Mouse (Mus musculus) hindbrain, embryonic 10.5 days (tissue): ENCODE measurements around the gene Ube2m. TPM values are rescaled to one million over a fixed set of nuclear protein-coding genes. Genes with fewer than 3 reads are reported as not detected.
"Not testable (repeated sequence)": the region's sequence is repeated elsewhere in the genome, so short reads cannot be mapped to it uniquely, and the experiment has no call there.

Source experiments
- DNase-seq: peaks from one replicate; pipeline ENCODE4 v3.0.0-alpha.2; 2017; ENCODE audit warnings: low spot score
- H3K27ac ChIP-seq: fragments of 300-500 bp; sonication (generic); 2 replicates; pipeline ENCODE4 v1.5.1; 2016; ENCODE audit warnings: mild to moderate bottlenecking, moderate library complexity
- H3K27me3 ChIP-seq: fragments of 300-500 bp; sonication (generic); 2 replicates; pipeline ENCODE4 v1.6.1; 2016; ENCODE audit warnings: mild to moderate bottlenecking; ENCODE audit not compliant: poor library complexity, insufficient read depth, severe bottlenecking
- H3K36me3 ChIP-seq: fragments of 300-500 bp; sonication (generic); 2 replicates; pipeline ENCODE4 v1.6.1; 2016; ENCODE audit warnings: mild to moderate bottlenecking, moderate library complexity
- H3K4me1 ChIP-seq: fragments of 300-500 bp; sonication (generic); replicated peaks from 2 replicates; pipeline ENCODE4 v1.6.1; 2016; ENCODE audit warnings: mild to moderate bottlenecking
- H3K4me3 ChIP-seq: fragments of 300-500 bp; sonication (generic); 2 replicates; pipeline ENCODE4 v1.5.1; 2016; ENCODE audit warnings: mild to moderate bottlenecking, moderate library complexity
- H3K9me3 ChIP-seq: fragments of 300-500 bp; sonication (generic); 2 replicates; pipeline ENCODE4 v1.6.1; 2016; ENCODE audit warnings: mild to moderate bottlenecking, moderate library complexity
- WGBS: fragments of 180-500 bp; shearing (Covaris S2); methylation state at CpG from one replicate; pipeline ENCODE4 v1.1.7; 2016; 5-methylcytosine and 5-hydroxymethylcytosine counted together
- polyA plus RNA-seq: library from polyadenylated mRNA; unstranded; fragments of >200 nt; fragmentation: Nextera tagmentation; extraction: Ambion mirVana; gene quantifications from 2 replicates; pipeline ENCODE4 v1.2.1, GENCODE M21; 2016

Ube2m gene
- 126 and 157 TPM in 2 replicates for polyA plus RNA-seq

- Histone ChIP-seq H3K4me3 (peak within 1 kb of the TSS; percentile 79), H3K27ac (peak within 1 kb of the TSS; percentile 100), H3K4me1 (peaks cover 50% of the 10 kb centered on the region), H3K27me3 (peaks cover 26% of the 10 kb centered on the region), H3K9me3 (peaks cover 6% of the 10 kb centered on the region), H3K36me3 (peaks cover 27% of the 10 kb centered on the region)
- DNase-seq, result peak; percentile 99
- WGBS, result under 1% methylated on average over 65 of the region's 65 CpGs
Measured at GRCm38 (mm10) chr7:13037901-13038555, at the start of gene Ube2m. Gene Ube2m (minus strand): TSS chr7:13038275.

- no peak for DNase-seq
- WGBS, result 54% methylated on average over 5 of the region's 5 CpGs
- Histone ChIP-seq H3K4me3 (no peak overlapping the region), H3K36me3 (no peaks in the 10 kb centered on the region), H3K27me3 (no peaks in the 10 kb centered on the region), H3K9me3 (no peaks in the 10 kb centered on the region), H3K27ac (no peak overlapping the region), H3K4me1 (no peaks in the 10 kb centered on the region)
Measured at GRCm38 (mm10) chr7:13072293-13072692, 34.2 kb upstream of the Ube2m start.

GRCm38 (mm10) chr7:13063399-13063798 lies 25.3 kb upstream of the Ube2m start:
- WGBS, result 59% methylated on average over 2 of the region's 2 CpGs
- H3K36me3 ChIP-seq, DNase-seq, H3K27me3 ChIP-seq, H3K4me3 ChIP-seq, H3K27ac ChIP-seq, H3K4me1 ChIP-seq: not testable (repeated sequence)
- H3K9me3 ChIP-seq, result peaks cover 14% of the 10 kb centered on the region; the same call in 1 of the 2 replicates

GRCm38 (mm10) chr7:13059536-13059935 lies 21.5 kb upstream of the Ube2m start:
- Histone ChIP-seq H3K27me3 (no peaks in the 10 kb centered on the region), H3K4me1 (0 out of 2 replicates have a peak, but pooled peaks cover 5% of the 10 kb centered on the region)

GRCm38 (mm10) chr7:13056913-13057700 lies 19.0 kb upstream of the Ube2m start:
- no peak for DNase-seq
- no peaks in the 10 kb centered on the region for H3K9me3 ChIP-seq
- WGBS, result 64% methylated on average over 8 of the region's 8 CpGs
- H3K27ac ChIP-seq, result no peak overlapping the region
- no peak overlapping the region for H3K4me3 ChIP-seq
- peaks cover 10% of the 10 kb centered on the region for H3K4me1 ChIP-seq
- H3K36me3 ChIP-seq, result no peaks in the 10 kb centered on the region
- no peaks in the 10 kb centered on the region for H3K27me3 ChIP-seq

More at GRCm38 (mm10) chr7:13059536-13059935, 21.5 kb upstream of the Ube2m start:
- WGBS, result 88% methylated on average over 9 of the region's 9 CpGs
- Histone ChIP-seq H3K36me3 (no peaks in the 10 kb centered on the region), H3K4me3 (no peak overlapping the region), H3K9me3 (peaks cover 10% of the 10 kb centered on the region; the same call in 1 of the 2 replicates), H3K27ac (no peak overlapping the region)
- no peak for DNase-seq

GRCm38 (mm10) chr7:13054287-13055010 lies 16.4 kb upstream of the Ube2m start, which contains the start of gene Mzf1:
Gene Mzf1 (minus strand): TSS chr7:13054764.
- Histone ChIP-seq H3K36me3 (no peaks in the 10 kb centered on the region), H3K4me3 (peak within 1 kb of the TSS; percentile 68), H3K4me1 (peaks cover 10% of the 10 kb centered on the region), H3K27ac (peak within 1 kb of the TSS; percentile 95), H3K9me3 (no peaks in the 10 kb centered on the region), H3K27me3 (no peaks in the 10 kb centered on the region)
- peak; percentile 94 for DNase-seq
- WGBS, result 0% methylated on average over 41 of the region's 41 CpGs

- no peaks in the 10 kb centered on the region for H3K9me3 ChIP-seq
- no peaks in the 10 kb centered on the region for H3K27me3 ChIP-seq
- DNase-seq, result no peak
- H3K36me3 ChIP-seq, result no peaks in the 10 kb centered on the region
- peak overlapping the region; percentile 95 for H3K27ac ChIP-seq
- H3K4me3 ChIP-seq, result peak overlapping the region; percentile 68
- H3K4me1 ChIP-seq, result peaks cover 10% of the 10 kb centered on the region
- WGBS, result 3% methylated on average over 15 of the region's 15 CpGs
Measured at GRCm38 (mm10) chr7:13053961-13054286, 15.8 kb upstream of the Ube2m start.

- WGBS, result 87% methylated on average over 2 of the region's 2 CpGs
Measured at GRCm38 (mm10) chr7:13053501-13053900, 15.4 kb upstream of the Ube2m start.

GRCm38 (mm10) chr7:13053001-13053400 lies 14.9 kb upstream of the Ube2m start:
- no peaks in the 10 kb centered on the region for H3K27me3 ChIP-seq
- no peak overlapping the region for H3K27ac ChIP-seq
- H3K9me3 ChIP-seq, result no peaks in the 10 kb centered on the region
- no peaks in the 10 kb centered on the region for H3K36me3 ChIP-seq
- DNase-seq, result no peak
- 90% methylated on average over 13 of the region's 13 CpGs for WGBS
- no peak overlapping the region for H3K4me3 ChIP-seq
- peaks cover 10% of the 10 kb centered on the region for H3K4me1 ChIP-seq

More at GRCm38 (mm10) chr7:13053501-13053900, 15.4 kb upstream of the Ube2m start:
- DNase-seq, result no peak
- Histone ChIP-seq H3K27ac (peak overlapping the region; percentile 95), H3K9me3 (no peaks in the 10 kb centered on the region), H3K36me3 (no peaks in the 10 kb centered on the region), H3K4me3 (peak overlapping the region; percentile 68), H3K27me3 (no peaks in the 10 kb centered on the region), H3K4me1 (peaks cover 10% of the 10 kb centered on the region)

- Histone ChIP-seq H3K36me3 (no peaks in the 10 kb centered on the region), H3K27me3 (peaks cover 49% of the 10 kb centered on the region), H3K9me3 (peaks cover 13% of the 10 kb centered on the region), H3K27ac (no peak overlapping the region), H3K4me1 (peaks cover 18% of the 10 kb centered on the region), H3K4me3 (no peak overlapping the region)
- DNase-seq, result peak; percentile 59
- WGBS, result 18% methylated on average over 2 of the region's 2 CpGs
Measured at GRCm38 (mm10) chr7:13046084-13046483, 8.0 kb upstream of the Ube2m start.

GRCm38 (mm10) chr7:13044254-13044625 lies 6.2 kb upstream of the Ube2m start:
- Histone ChIP-seq H3K27me3 (peaks cover 55% of the 10 kb centered on the region), H3K4me3 (peak overlapping the region; percentile 62), H3K4me1 (peaks cover 19% of the 10 kb centered on the region), H3K9me3 (peaks cover 13% of the 10 kb centered on the region), H3K27ac (peak overlapping the region; percentile 66; the same call in 1 of the 2 replicates), H3K36me3 (no peaks in the 10 kb centered on the region)
- no peak for DNase-seq
- WGBS, result 3% methylated on average over 23 of the region's 23 CpGs

- Histone ChIP-seq H3K27me3 (peaks cover 55% of the 10 kb centered on the region), H3K27ac (peak overlapping the region; percentile 66; the same call in 1 of the 2 replicates), H3K4me1 (peaks cover 25% of the 10 kb centered on the region), H3K36me3 (no peaks in the 10 kb centered on the region), H3K9me3 (peaks cover 13% of the 10 kb centered on the region), H3K4me3 (peak overlapping the region; percentile 62)
- peak; percentile 65 for DNase-seq
- WGBS, result 5% methylated on average over 88 of the region's 88 CpGs
Measured at GRCm38 (mm10) chr7:13043445-13044253, 5.6 kb upstream of the Ube2m start.
